Mouse (Mus musculus) kidney, postnatal 14 days (tissue): ENCODE data around the gene Adamts12.

Experiments used
- DNase-seq: peaks from one replicate; pipeline ENCODE4 v3.0.0; 2022; ENCODE audit warnings: mixed read lengths

The Adamts12 gene

DNA sequence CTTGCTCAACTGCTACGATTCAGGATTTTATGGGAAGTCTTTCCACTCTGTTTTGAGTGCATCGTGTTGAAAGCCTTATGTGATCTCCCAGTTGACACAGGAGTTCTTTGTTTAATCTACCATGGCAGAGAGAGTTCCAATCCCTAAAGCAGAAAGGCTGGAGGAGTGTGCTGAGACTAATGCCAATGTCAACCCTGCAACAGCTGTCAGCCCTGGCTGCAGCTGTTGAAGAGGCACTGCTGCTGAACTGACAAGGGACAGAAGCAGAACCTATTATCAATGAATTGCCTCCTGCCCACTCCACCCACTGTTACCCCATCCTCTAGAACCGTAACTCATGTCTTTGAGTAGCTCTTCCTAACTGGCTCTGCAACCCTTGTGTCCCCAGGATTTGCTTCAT lies 101.3 kb downstream of the Adamts12 start:
- no peak for DNase-seq

DNA sequence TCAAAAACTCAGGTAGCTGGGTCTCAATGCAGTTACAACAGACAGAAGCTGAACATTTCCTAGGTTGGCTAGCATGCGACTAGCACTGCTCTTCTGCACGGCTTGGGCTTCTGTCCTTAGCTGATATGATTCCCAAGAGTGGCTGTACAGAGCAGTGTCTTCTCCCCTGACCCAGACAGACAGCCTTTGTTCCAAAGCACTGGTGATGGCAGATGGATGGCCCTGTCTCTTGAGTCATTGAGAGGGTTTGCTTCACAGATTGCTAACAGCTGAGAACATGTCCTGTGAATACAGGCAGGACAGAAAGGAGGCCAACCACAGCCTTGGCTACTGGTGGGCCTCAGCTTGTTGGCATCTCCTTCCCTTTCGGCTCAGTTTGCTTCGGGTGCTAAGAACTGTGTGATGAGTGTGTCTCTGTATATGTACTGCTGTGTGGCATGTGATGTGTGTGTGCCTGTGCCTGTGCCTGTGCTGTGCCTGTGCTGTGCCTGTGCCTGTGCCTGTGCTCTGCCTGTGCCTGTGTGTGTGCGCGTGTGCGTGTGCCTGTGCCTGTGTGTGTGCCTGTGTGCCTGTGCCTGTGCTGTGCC lies 109.4 kb downstream of the Adamts12 start:
- no peak for DNase-seq

GRCm38 (mm10) chr15:11174842-11175241 lies 110.3 kb downstream of the Adamts12 start:
- no peak for DNase-seq

- DNase-seq: no peak
Observed at GRCm38 (mm10) chr15:11177448-11177847, 112.9 kb downstream of the Adamts12 start.

DNA sequence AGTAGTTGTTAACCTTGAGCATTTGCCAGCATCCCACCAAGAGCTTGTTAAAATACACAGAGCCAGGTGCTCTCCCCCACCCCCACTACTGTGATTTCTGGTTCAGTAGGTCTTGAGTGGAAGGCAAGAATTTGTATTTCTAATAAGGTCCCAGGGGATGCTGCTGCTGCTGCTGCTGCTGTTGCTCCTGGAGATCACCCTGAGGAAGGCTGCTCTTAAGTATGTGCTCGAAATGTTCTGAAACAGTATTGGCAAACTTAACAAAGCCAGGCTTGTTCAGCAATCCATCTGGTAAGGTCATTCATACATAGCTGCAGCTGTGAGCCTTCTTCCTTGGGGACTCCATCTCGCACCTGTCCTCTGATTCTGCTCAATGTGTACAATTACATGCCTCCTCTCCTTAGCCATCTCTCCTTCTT lies 115.2 kb downstream of the Adamts12 start:
- DNase-seq: no peak

DNA sequence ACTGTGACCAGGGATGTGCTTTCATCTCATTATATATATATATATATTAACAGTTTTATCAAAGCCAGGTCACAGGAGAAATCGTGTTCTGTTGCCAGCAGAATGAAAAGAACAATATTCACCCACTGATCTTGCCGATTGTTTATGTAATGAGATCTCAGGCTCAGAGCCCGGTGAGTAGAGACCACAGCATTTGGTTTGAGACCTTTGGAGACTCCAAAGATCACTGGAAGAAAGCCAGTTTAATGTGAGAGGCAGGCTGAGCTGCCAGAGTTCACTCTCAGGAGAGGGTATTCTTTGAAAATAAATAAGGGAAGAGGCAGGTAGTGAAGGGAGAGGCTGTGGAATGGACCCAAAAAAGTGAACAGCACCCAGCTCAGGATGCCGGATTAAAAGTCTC lies 122.1 kb downstream of the Adamts12 start:
- DNase-seq: peak; percentile 44

DNA sequence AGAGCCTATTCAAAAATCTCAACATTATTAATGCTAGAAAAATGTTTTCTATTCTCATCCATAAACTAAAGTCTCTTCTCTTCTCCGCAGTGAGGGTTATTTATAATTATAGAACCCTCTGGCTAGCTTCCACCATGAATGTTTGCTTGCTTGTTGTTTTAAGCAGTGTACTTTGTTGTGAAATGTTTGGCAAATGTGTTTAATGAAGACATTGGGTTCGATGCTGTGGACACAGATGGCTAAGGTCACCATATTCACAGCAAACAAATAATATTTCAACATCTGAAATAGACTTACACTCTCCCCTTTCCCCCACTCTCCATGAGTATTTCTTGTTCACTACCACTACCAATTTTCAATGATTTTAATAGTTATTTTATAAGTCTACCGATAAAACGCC lies 125.9 kb downstream of the Adamts12 start:
- DNase-seq: peak; percentile 25

- no peak for DNase-seq
Observed at GRCm38 (mm10) chr15:11192762-11193161, 128.2 kb downstream of the Adamts12 start.

GRCm38 (mm10) chr15:11197051-11197450 lies 132.5 kb downstream of the Adamts12 start:
- DNase-seq: peak; percentile 27

DNA sequence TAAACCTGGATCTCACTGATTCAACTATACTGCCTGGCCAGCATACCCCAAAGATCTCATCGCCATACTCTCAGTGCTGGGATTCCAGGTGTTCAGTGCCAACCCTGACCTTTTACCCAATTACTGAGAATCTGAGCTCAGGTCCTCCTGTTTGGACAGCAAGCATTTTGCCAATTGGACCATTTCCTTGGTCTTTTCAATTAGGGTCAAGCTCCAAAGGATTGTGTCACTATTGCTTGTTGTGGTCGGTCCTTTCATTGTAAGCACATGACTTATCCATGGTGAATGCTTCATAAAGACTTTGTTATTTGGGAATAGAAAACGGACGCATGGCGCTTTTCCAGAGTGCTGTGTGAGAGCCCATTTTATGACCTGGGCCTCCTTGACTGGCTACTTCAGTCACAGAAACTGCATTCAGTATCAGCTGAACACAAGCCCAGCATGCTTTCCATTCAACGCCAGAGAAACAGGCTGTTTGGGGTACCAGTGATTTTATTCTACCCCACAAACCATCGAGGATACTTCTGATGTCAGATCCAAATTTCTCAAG lies 133.7 kb downstream of the Adamts12 start:
- DNase-seq: no peak

GRCm38 (mm10) chr15:11203084-11203483 lies 138.5 kb downstream of the Adamts12 start:
- DNase-seq: no peak

GRCm38 (mm10) chr15:11204934-11205333 lies 140.3 kb downstream of the Adamts12 start:
- DNase-seq: no peak

- no peak for DNase-seq
Observed at GRCm38 (mm10) chr15:11210976-11211375, 146.4 kb downstream of the Adamts12 start.

DNA sequence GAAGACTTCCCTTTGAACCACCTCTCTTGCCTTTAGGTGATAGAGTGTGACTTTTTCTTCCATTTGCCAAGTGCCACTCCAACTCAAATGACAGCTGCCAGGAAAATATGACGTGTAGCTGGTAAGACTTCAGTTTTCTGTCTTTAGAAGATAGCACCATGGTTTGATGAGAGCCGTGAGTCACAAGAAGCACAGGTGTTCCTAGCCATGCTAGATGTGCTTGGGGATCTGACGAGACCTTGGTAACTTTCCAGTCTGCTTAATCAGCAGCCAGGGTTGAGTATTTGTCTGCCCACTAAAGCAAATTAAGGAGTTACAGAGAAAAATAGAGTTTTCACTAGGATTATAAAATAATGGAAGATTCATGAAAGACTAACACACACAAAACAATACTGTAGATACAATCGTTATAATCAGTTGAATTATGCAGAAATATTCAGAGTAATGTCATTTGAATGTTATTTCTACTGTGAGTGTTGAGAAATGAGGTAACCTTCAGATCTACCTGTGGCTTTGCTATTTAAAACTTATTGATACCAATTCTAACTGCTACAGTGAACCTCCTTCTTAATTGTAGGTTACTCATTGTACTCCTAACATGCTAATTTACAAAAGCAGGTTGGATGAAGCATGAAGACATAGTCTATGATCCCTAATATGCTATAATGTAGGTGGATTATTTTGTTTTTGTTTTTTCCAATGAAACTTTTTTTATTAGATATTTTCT lies 169.5 kb downstream of the Adamts12 start:
- DNase-seq: no peak

DNA sequence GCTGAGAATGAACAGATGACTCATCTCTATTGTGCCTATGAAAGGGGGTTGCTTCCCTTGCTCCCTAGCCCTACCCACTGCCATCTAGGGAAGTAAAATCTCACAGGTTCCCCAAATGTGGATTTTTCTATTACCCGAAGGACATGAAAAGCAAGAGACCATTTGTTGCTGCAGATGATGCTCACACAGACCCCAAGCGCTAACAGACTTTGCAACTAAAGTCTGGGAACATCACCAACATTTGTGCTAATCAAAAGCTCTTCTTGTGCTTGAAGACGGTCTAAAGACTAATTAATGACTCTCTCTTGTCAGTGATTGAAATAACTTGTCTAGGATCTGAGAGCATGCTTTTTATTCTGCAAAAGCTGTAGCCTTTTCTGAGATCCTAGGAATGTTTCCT lies 175.8 kb downstream of the Adamts12 start:
- DNase-seq: no peak

DNA sequence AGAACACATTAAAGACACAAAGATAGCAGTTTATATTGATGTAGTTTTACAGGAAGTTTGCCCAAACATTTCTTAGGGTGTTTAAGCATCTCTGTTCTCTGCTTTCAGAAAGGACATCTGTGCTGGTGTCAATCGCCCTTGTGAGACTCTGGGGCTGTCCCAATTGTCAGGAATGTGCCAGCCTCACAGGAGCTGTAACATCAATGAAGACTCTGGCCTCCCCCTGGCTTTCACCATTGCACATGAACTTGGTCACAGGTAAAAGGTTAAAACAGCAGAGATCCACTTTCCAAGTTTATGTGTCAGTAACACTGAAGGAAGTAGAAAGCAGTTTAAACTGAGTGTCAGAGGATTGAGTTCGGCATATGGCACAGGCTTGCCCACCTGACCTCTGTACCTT lies 176.7 kb downstream of the Adamts12 start:
- no peak for DNase-seq

DNA sequence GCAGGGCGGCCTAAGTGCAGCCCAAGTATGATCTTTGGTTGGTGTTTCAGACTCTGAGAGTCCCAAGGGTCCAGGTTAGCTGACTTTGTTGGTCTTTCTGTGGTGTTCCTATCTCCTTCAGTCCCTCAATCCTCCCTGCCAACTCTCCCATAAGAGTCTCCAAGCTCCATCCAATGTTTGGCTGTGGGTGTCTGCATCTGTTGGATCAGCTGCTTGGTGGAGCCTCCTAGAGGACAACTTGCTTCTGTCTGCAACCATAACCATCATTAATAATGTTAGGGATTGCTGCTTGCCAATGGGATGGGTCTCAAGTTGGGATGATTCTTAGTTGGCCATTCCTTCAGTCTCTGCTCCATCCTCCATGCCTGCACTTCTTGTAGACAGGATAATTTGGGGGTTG lies 181.8 kb downstream of the Adamts12 start:
- no peak for DNase-seq

GRCm38 (mm10) chr15:11279273-11280080 lies 214.9 kb downstream of the Adamts12 start:
- DNase-seq: no peak

GRCm38 (mm10) chr15:11280689-11281264 lies 216.2 kb downstream of the Adamts12 start:
- no peak for DNase-seq

- no peak for DNase-seq
Observed at GRCm38 (mm10) chr15:11283171-11283570, 218.6 kb downstream of the Adamts12 start.

DNA sequence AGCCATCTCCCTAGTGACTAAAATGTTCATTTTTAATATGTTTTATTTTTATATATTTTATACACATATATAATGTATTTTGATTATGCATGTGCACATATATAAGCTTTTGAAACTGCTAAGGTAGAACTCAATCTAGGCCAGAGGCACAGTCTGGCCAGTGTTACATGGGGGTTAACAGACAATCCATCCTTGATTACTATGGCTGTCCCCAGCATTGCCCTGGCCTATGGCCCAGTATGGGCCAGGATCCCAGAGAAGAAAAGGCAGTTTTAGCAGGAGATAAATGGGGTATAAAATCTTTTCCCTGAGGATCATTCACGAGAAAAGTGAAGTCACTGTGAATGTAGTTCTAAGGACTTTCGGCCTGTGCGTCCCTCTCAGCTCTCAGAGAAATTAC lies 223.2 kb downstream of the Adamts12 start:
- DNase-seq: no peak

DNA sequence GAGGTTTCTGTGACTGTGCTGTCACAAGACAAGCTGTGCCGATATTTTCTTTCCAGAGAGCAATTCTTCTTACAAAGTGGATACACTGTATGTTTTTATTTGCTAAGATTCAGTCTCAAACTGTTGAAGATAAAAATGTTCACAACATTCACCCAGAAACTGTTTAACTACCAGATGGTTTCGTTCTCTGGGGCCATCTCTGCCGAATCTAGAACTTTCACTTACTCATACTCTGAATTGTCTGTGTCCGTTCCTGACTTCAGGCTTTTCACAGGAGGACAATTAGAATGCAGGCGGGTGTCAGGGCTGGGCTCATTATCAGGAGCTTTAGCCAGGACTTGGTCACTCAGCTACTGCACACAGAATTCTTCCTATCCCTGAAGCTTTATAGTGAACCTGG lies 227.7 kb downstream of the Adamts12 start:
- DNase-seq: no peak

GRCm38 (mm10) chr15:11295016-11295415 lies 230.4 kb downstream of the Adamts12 start:
- no peak for DNase-seq
